Mouse (Mus musculus): ENCODE measurements around the gene Ank3.

DNA sequence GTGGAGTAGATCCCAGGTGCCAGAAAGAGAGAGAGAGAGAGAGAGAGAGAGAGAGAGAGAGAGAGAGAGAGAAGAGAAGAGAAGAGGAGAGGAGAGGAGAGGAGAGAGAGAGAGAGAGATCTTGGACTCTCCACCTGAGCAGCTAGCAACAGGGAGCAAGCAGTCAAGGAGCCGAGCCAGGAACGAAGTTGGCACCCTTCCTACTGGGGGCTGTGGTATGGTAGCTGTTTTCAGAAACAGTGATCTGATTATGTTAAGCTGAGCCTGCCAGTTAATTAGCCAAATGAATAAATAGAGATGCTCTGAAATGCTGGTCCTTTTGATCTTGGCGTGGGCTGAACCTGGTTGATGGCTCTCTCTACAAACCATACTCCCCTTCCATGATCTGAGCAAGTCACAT lies 666.6 kb downstream of the Ank3 start:
- TF ChIP-seq CTCF (conservative IDR thresholded peaks at IDR 0.05; ENCODE audit: insufficient read depth, insufficient read length, low read depth, low read length) (no peak), POLR2A (IDR thresholded peaks at IDR 0.05; ENCODE audit: low read depth, low read length) (no peak)
